Mouse (Mus musculus) bone marrow, adult 2 months (tissue): ENCODE data around the gene Slc6a16.

Experiments used
- CTCF ChIP-seq: fragments of 200-500 bp; IDR thresholded peaks from 2 replicates; pipeline ENCODE4 v1.5.1; 2011; ENCODE audit warnings: low read length, control low read depth; ENCODE audit not compliant: control insufficient read depth, insufficient read depth
- POLR2A ChIP-seq: fragments of 200-500 bp; IDR thresholded peaks from 2 replicates; pipeline ENCODE4 v1.6.1; 2011; ENCODE audit warnings: low read depth, mild to moderate bottlenecking, control low read depth, low read length, borderline replicate concordance; ENCODE audit not compliant: control insufficient read depth

GRCm38 (mm10) chr7:45262266-45262665, 21.4 kb downstream of the Slc6a16 start:
- TF ChIP-seq POLR2A, result no peak
- no peak for TF ChIP-seq CTCF
